Mouse (Mus musculus): ENCODE measurements around the gene Slc2a13. TPM values are rescaled to one million over a fixed set of nuclear protein-coding genes. Genes with fewer than 3 reads are reported as not detected.

The Slc2a13 gene
- polyA plus RNA-seq, 1 experiment: not detected

GRCm38 (mm10) chr15:91463026-91463661, 109.9 kb downstream of the Slc2a13 start:
- Histone ChIP-seq H3K4me3 (replicated peaks) (no peak overlapping the region), H3K27me3 (replicated peaks) (no peaks in the 10 kb centered on the region), H3K4me1 (no peaks in the 10 kb centered on the region), H3K9me3 (peaks cover 27% of the 10 kb centered on the region), H3K36me3 (replicated peaks; ENCODE audit: low read length) (no peaks in the 10 kb centered on the region)
- no peak for TF ChIP-seq FLI1 (IDR thresholded peaks at IDR 0.05; ENCODE audit: low read length)
- no peak for TF ChIP-seq GATA1 (IDR thresholded peaks at IDR 0.05; ENCODE audit: borderline replicate concordance, low read length)

GRCm38 (mm10) chr15:91461940-91462339, 111.1 kb downstream of the Slc2a13 start:
- TF ChIP-seq GATA1 (IDR thresholded peaks at IDR 0.05; ENCODE audit: borderline replicate concordance, low read length): no peak
- H3K4me3 ChIP-seq (replicated peaks): no peak overlapping the region
- no peaks in the 10 kb centered on the region for H3K27me3 ChIP-seq (replicated peaks)
- peaks cover 23% of the 10 kb centered on the region for H3K9me3 ChIP-seq
- H3K4me1 ChIP-seq: no peaks in the 10 kb centered on the region
- no peaks in the 10 kb centered on the region for H3K36me3 ChIP-seq (replicated peaks; ENCODE audit: low read length)

GRCm38 (mm10) chr15:91457202-91457601, 115.9 kb downstream of the Slc2a13 start:
- no peaks in the 10 kb centered on the region for H3K27me3 ChIP-seq (replicated peaks)
- no peaks in the 10 kb centered on the region for H3K36me3 ChIP-seq (replicated peaks; ENCODE audit: low read length)
- TF ChIP-seq FLI1 (IDR thresholded peaks at IDR 0.05; ENCODE audit: low read length) (no peak), GATA1 (IDR thresholded peaks at IDR 0.05; ENCODE audit: borderline replicate concordance, low read length) (no peak)
- H3K4me1 ChIP-seq: no peaks in the 10 kb centered on the region
- H3K9me3 ChIP-seq: peaks cover 10% of the 10 kb centered on the region; the same call in 1 of the 2 replicates
- no peak overlapping the region for H3K4me3 ChIP-seq (replicated peaks)

DNA sequence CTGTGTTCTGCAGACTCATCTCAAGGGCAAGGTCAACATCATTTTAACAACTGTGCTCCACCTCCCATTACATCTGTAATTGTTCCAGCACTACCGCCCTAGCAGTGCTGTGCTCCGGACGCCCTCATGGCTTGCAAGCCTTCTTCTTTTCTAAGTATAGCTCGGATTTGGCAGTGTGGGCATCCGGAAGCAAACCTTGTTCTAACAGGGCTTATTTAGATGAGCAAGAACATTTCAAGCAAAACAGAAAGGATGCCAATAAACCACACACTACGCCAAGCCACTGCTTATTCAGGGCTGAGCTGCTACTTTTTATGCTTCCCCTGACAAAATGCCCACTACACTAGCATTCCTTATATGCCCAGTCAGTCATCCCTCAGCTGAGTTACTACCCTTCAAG, 127.7 kb downstream of the Slc2a13 start:
- Histone ChIP-seq H3K4me3 (replicated peaks) (no peak overlapping the region), H3K4me1 (no peaks in the 10 kb centered on the region), H3K27me3 (replicated peaks) (no peaks in the 10 kb centered on the region), H3K36me3 (replicated peaks; ENCODE audit: low read length) (no peaks in the 10 kb centered on the region), H3K9me3 (peaks cover 12% of the 10 kb centered on the region; the same call in 1 of the 2 replicates)
- no peak for TF ChIP-seq FLI1 (IDR thresholded peaks at IDR 0.05; ENCODE audit: low read length)
- TF ChIP-seq GATA1 (IDR thresholded peaks at IDR 0.05; ENCODE audit: borderline replicate concordance, low read length): no peak

- H3K4me3 ChIP-seq (replicated peaks): no peak overlapping the region
- H3K36me3 ChIP-seq (replicated peaks; ENCODE audit: low read length): no peaks in the 10 kb centered on the region
- no peaks in the 10 kb centered on the region for H3K27me3 ChIP-seq (replicated peaks)
- peaks cover 12% of the 10 kb centered on the region; the same call in 1 of the 2 replicates for H3K9me3 ChIP-seq
- TF ChIP-seq GATA1 (IDR thresholded peaks at IDR 0.05; ENCODE audit: borderline replicate concordance, low read length): no peak
- TF ChIP-seq FLI1 (IDR thresholded peaks at IDR 0.05; ENCODE audit: low read length): no peak
- H3K4me1 ChIP-seq: no peaks in the 10 kb centered on the region
Observed at GRCm38 (mm10) chr15:91443449-91443848, 129.6 kb downstream of the Slc2a13 start.

GRCm38 (mm10) chr15:91439883-91440282, 133.2 kb downstream of the Slc2a13 start:
- Histone ChIP-seq H3K4me1 (no peaks in the 10 kb centered on the region), H3K4me3 (replicated peaks) (no peak overlapping the region), H3K36me3 (replicated peaks; ENCODE audit: low read length) (no peaks in the 10 kb centered on the region), H3K27me3 (replicated peaks) (no peaks in the 10 kb centered on the region), H3K9me3 (peaks cover 10% of the 10 kb centered on the region; the same call in 1 of the 2 replicates)
- TF ChIP-seq GATA1 (IDR thresholded peaks at IDR 0.05; ENCODE audit: borderline replicate concordance, low read length) (no peak), FLI1 (IDR thresholded peaks at IDR 0.05; ENCODE audit: low read length) (no peak)

DNA sequence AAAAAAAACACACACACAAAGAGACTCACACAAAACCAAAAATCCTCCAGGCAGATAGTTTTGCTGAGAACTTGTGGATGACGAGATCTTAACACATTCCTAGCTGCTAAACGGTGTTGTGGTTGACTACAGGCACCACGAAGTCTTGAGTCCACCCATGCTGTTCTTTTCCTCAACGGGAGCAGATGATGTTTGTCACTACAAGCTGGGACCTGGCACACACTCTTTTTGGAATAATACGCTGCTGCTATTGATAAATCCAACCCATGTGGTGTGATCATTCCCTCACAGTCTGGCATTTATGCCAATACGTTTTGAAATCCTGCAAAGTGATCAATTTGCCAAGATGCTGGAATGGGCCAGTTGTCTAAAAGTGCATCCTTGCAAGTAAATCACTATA, 147.6 kb downstream of the Slc2a13 start:
- Histone ChIP-seq H3K4me1 (no peaks in the 10 kb centered on the region), H3K4me3 (replicated peaks) (no peak overlapping the region), H3K36me3 (replicated peaks; ENCODE audit: low read length) (no peaks in the 10 kb centered on the region), H3K9me3 (peaks cover 17% of the 10 kb centered on the region), H3K27me3 (replicated peaks) (no peaks in the 10 kb centered on the region)
- TF ChIP-seq GATA1 (IDR thresholded peaks at IDR 0.05; ENCODE audit: borderline replicate concordance, low read length) (no peak), FLI1 (IDR thresholded peaks at IDR 0.05; ENCODE audit: low read length) (no peak)

DNA sequence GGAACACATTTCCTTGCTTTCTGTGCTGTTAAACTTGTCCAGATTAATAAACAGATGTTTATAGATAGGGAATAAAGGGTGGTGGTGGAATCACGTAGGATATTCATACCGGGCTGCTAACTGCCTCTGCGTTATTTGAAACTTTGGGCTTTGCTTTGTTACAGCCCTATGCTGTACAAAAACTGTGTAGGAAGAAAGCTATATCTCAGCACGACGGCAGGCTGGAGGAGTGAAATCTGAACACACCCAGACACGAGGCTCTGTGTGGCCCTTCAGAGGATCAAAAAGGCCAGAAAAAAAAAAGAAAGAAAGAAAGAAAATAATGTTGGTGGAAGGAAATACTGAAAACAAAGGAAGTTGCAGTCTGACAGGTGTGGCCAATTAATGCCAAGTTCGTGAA, 166.1 kb downstream of the Slc2a13 start:
- H3K36me3 ChIP-seq (replicated peaks; ENCODE audit: low read length): no peaks in the 10 kb centered on the region
- TF ChIP-seq FLI1 (IDR thresholded peaks at IDR 0.05; ENCODE audit: low read length) (no peak), GATA1 (IDR thresholded peaks at IDR 0.05; ENCODE audit: borderline replicate concordance, low read length) (no peak)
- no peaks in the 10 kb centered on the region for H3K4me1 ChIP-seq
- no peak overlapping the region for H3K4me3 ChIP-seq (replicated peaks)
- peaks cover 5% of the 10 kb centered on the region; the same call in 1 of the 2 replicates for H3K9me3 ChIP-seq
- no peaks in the 10 kb centered on the region for H3K27me3 ChIP-seq (replicated peaks)

- Histone ChIP-seq H3K4me1 (no peaks in the 10 kb centered on the region), H3K36me3 (replicated peaks; ENCODE audit: low read length) (no peaks in the 10 kb centered on the region), H3K9me3 (peaks cover 13% of the 10 kb centered on the region), H3K4me3 (replicated peaks) (no peak overlapping the region), H3K27me3 (replicated peaks) (no peaks in the 10 kb centered on the region)
- TF ChIP-seq FLI1 (IDR thresholded peaks at IDR 0.05; ENCODE audit: low read length): no peak
- TF ChIP-seq GATA1 (IDR thresholded peaks at IDR 0.05; ENCODE audit: borderline replicate concordance, low read length): no peak
Observed at GRCm38 (mm10) chr15:91395165-91395564, 177.9 kb downstream of the Slc2a13 start.

DNA sequence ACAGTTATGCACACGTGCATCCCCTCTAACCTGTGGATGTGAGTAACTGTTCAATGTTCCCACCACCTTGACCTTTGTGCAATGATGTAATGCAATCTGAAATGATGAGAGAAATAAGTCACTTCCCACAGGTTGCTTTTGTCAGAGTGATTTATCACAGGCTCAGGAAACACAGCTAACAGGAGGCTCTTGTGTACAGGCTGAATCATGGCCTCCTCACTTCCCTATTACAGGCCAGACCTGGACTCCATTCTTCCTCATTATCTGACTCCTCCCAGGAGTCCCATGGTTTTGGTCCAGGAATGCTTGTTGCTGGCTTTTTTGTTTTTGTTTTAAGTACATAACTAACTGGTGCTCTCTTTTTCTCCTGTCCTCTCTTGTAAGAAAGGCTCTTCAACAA, 189.4 kb downstream of the Slc2a13 start:
- Histone ChIP-seq H3K4me3 (replicated peaks) (no peak overlapping the region), H3K4me1 (no peaks in the 10 kb centered on the region), H3K9me3 (peaks cover 28% of the 10 kb centered on the region), H3K36me3 (replicated peaks; ENCODE audit: low read length) (no peaks in the 10 kb centered on the region), H3K27me3 (replicated peaks) (no peaks in the 10 kb centered on the region)
- TF ChIP-seq FLI1 (IDR thresholded peaks at IDR 0.05; ENCODE audit: low read length): no peak
- TF ChIP-seq GATA1 (IDR thresholded peaks at IDR 0.05; ENCODE audit: borderline replicate concordance, low read length): no peak
